Mouse (Mus musculus) forebrain, embryonic 14.5 days (tissue): Measurements from ENCODE around the gene Plin4. TPM values are rescaled to one million over a fixed set of nuclear protein-coding genes. Genes with fewer than 3 reads are reported as not detected.
"Not testable (repeated sequence)": the region's sequence is repeated elsewhere in the genome, so short reads cannot be mapped to it uniquely, and the experiment has no call there.

Experiments
- ATAC-seq: fragments of 200-750 bp; cut with Nextera tagmentation; 2 replicates; pipeline ENCODE4 v1.8.0; 2017; ENCODE audit warnings: mild to moderate bottlenecking, moderate library complexity
- DNase-seq: peaks from one replicate; pipeline ENCODE4 v3.0.0-alpha.2; 2015; ENCODE audit warnings: low spot score
- H3K27ac ChIP-seq: fragments of 300-500 bp; sonication (generic); 2 replicates; pipeline ENCODE4 v1.5.1; 2014; ENCODE audit warnings: low read depth, mild to moderate bottlenecking, control low read depth, low read length, moderate library complexity
- H3K27me3 ChIP-seq: fragments of 300-500 bp; sonication (generic); replicated peaks from 2 replicates; pipeline ENCODE4 v1.6.1; 2014; ENCODE audit warnings: low read length, control low read depth, mixed read lengths; ENCODE audit not compliant: control insufficient read depth, insufficient read depth
- H3K36me3 ChIP-seq: fragments of 300-500 bp; sonication (generic); 2 replicates; pipeline ENCODE4 v1.6.1; 2014; ENCODE audit warnings: low read length, control low read depth; ENCODE audit not compliant: control insufficient read depth, insufficient read depth
- H3K4me1 ChIP-seq: fragments of 300-500 bp; sonication (generic); 2 replicates; pipeline ENCODE4 v1.6.1; 2014; ENCODE audit warnings: antibody characterized with exemption, low read length, control low read depth; ENCODE audit not compliant: control insufficient read depth, insufficient read depth
- H3K4me2 ChIP-seq: fragments of 300-500 bp; sonication (generic); 2 replicates; pipeline ENCODE4 v1.6.1; 2014; ENCODE audit warnings: mild to moderate bottlenecking, control low read depth, low read length
- H3K4me3 ChIP-seq: fragments of 300-500 bp; sonication (generic); 2 replicates; pipeline ENCODE4 v1.5.1; 2014; ENCODE audit warnings: low read depth, low read length, control low read depth
- H3K9ac ChIP-seq: fragments of 300-500 bp; sonication (generic); 2 replicates; pipeline ENCODE4 v1.6.1; 2014; ENCODE audit warnings: mild to moderate bottlenecking, low read length, control low read depth, moderate library complexity
- H3K9me3 ChIP-seq: fragments of 300-500 bp; sonication (generic); replicated peaks from 2 replicates; pipeline ENCODE4 v1.6.1; 2016; ENCODE audit warnings: low read length, control low read depth, mixed read lengths; ENCODE audit not compliant: control insufficient read depth
- WGBS: fragments of 180-500 bp; shearing (Covaris S2); extraction: QIAGEN DNeasy Blood & Tissue Kit; methylation state at CpG from one replicate; pipeline ENCODE4 v1.1.7; 2014; 5-methylcytosine and 5-hydroxymethylcytosine counted together
- polyA plus RNA-seq: library from polyadenylated mRNA; unstranded; fragments of >200 nt; fragmentation: Nextera tagmentation; extraction: Ambion mirVana; gene quantifications from 2 replicates; pipeline ENCODE4 v1.2.1, GENCODE M21; 2014

Gene Plin4
- polyA plus RNA-seq, 1 experiment from 2014 or later, result 0.04 TPM

DNA sequence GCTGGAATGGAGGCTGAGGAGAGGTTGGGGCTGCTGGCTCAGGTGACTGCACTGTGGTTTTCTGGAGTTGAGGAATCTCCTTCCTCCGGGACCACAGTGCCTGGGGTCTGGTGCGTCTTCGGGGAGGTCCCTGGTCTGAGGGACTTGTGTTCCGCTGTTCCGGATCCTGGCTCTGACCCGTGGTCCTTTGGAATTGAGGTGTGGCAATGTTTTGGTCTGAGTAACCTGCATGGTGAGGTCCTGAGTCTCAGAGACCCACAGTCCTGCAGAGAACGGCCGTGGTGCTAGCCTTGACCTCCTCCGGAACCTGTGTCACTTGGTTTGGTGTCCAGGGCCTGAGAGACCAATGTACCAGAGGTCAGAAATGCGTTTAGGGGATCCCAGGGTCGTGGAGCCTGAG lies 29.7 kb downstream of the Plin4 start:
- Histone ChIP-seq H3K27ac (0 out of 2 replicates have a peak overlapping the region, but pooled peaks have one; percentile 21), H3K4me3 (peak overlapping the region; percentile 89), H3K36me3 (peaks cover 23% of the 10 kb centered on the region), H3K27me3 (no peaks in the 10 kb centered on the region), H3K9me3 (no peaks in the 10 kb centered on the region), H3K9ac (peak overlapping the region; percentile 89), H3K4me1 (peaks cover 19% of the 10 kb centered on the region), H3K4me2 (peak overlapping the region; percentile 99)
- no peak for ATAC-seq
- WGBS, result 2% methylated on average over 11 of the region's 11 CpGs
- peak; percentile 8 for DNase-seq

DNA sequence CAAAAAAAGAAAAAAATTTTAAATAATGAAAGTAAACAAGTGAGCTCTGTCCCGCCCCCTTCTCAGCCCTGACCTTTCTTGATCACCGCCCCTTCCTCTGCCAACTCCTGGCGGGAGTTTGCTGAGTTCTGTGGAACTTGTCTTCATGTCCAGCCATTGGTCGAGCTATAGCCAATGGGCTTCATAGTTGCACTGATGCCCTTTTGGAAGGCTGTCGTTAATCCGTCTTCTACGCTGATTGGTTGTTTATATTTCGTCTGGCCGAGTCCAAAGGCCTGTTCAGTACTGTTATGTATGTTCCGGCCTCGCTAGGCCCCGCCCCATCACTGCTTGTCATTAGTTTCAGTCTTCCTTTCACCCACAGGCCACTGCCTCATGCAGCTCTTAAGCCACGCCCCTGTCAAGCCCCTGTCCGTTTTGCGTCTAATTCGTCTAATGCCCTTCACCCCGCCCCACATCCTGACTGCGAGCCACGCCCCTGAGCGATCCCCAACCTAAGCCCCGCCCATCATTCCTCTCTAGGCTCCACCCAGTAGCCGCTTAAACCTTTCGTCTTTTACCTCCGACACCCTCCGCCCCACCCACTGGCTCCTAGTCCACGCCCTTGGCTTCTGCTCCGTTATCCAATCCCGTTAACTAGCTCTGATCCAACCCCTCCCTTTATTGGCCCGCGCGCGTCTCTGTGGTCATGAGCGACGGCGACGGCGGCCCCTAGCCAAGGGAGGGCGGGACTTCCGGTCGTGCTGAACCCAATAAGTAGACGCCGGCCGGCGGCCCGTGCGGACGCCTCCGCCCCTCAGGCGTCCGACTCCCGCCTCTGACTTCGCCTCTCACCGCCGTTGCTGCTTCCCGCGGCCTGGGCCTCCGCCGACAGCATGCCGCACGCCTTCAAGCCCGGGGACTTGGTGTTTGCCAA lies 30.5 kb downstream of the Plin4 start, which contains the start of gene Hdgfl2:
Gene Hdgfl2, plus strand, starts transcription at position 755 of the 916 bp plus-strand sequence.
- Histone ChIP-seq H3K36me3 (peaks cover 18% of the 10 kb centered on the region), H3K4me2 (peak within 1 kb of the TSS; percentile 99), H3K4me3 (peak within 1 kb of the TSS; percentile 89), H3K9ac (peak within 1 kb of the TSS; percentile 89), H3K27ac (0 out of 2 replicates have a peak within 1 kb of the TSS, but pooled peaks have one; percentile 21), H3K27me3 (no peaks in the 10 kb centered on the region), H3K9me3 (no peaks in the 10 kb centered on the region), H3K4me1 (peaks cover 22% of the 10 kb centered on the region)
- WGBS, result under 1% methylated on average over 61 of the region's 61 CpGs
- ATAC-seq (peak; percentile 91), DNase-seq (peak; percentile 100)

DNA sequence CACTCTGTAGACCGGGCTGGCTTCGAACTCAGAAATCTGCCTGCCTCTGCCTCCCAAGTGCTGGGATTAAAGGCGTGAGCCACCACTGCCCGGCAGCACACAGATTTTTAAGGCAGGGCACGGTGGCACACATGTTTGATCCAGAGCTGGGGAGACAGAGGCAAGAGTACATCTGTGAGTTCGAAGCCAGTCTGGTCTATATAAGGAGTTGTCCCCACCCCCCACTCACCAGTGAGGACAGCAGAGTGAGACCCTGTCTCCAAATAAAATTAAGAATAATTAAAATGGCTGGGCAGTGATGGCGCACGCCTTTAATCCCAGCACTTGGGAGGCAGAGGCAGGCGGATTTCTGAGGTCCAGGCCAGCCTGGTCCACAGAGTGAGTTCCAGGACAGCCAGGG lies 31.2 kb downstream of the Plin4 start:
- not testable (repeated sequence) for H3K9ac ChIP-seq, H3K27ac ChIP-seq, ATAC-seq, H3K27me3 ChIP-seq, DNase-seq, H3K9me3 ChIP-seq
- Histone ChIP-seq H3K4me2 (peak overlapping the region; percentile 37), H3K4me3 (peak overlapping the region; percentile 89; the same call in 1 of the 2 replicates), H3K4me1 (peaks cover 27% of the 10 kb centered on the region), H3K36me3 (peaks cover 13% of the 10 kb centered on the region)
- WGBS, result 67% methylated on average over 9 of the region's 9 CpGs

DNA sequence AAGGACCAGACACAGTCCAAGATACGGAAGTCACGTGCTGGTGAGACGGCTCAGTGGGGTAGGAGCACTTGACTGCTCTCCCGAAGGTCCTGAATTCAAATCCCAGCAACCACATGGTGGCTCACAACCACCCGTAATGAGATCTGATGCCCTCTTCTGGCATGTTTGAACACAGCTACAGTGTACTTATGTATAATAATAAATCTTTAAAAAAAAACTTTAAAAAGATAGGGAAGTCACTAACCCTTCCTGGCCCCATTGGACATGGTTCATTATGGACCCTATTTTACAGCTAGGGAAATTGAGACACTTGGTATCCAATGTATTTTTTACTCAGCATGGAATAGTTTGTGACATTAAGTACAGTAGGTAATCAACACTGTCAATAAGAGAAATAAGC lies 32.1 kb downstream of the Plin4 start:
- no peak overlapping the region for H3K4me2 ChIP-seq
- no peaks in the 10 kb centered on the region for H3K27me3 ChIP-seq
- no peak for DNase-seq
- H3K36me3 ChIP-seq, result peaks cover 13% of the 10 kb centered on the region
- no peaks in the 10 kb centered on the region for H3K9me3 ChIP-seq
- H3K9ac ChIP-seq, result no peak overlapping the region
- no peak overlapping the region for H3K27ac ChIP-seq
- H3K4me3 ChIP-seq, result no peak overlapping the region
- peaks cover 27% of the 10 kb centered on the region for H3K4me1 ChIP-seq
- WGBS, result 94% methylated on average over 5 of the region's 5 CpGs
- ATAC-seq, result no peak

DNA sequence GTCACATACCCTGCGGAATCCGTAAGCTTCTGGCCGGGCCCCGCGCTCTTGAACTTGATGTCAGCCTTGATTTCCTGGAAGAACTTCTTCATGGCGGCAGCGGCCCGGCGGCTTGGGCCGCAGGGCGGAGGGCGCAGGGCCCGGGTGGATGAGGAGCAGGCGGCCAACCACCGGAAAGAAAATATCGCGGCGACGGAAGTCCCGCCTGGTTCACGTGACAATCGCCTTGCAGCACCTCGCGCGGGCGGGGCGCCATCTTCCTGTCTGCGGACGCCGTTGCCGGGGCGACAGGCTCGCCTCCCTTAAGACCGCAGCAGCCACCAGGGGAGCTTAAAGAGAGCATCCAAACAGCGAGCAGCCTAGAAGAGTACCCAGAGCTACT lies 34.8 kb downstream of the Plin4 start, which contains the start of gene Ubxn6:
Gene Ubxn6, minus strand, starts transcription at position 202 of the 382 bp plus-strand sequence.
- Histone ChIP-seq H3K4me2 (peak within 1 kb of the TSS; percentile 70), H3K27ac (peak within 1 kb of the TSS; percentile 76), H3K36me3 (peaks cover 36% of the 10 kb centered on the region), H3K27me3 (no peaks in the 10 kb centered on the region), H3K4me3 (peak within 1 kb of the TSS; percentile 47), H3K4me1 (peaks cover 11% of the 10 kb centered on the region), H3K9ac (peak within 1 kb of the TSS; percentile 72), H3K9me3 (no peaks in the 10 kb centered on the region)
- ATAC-seq, result peak; percentile 63
- under 1% methylated on average over 35 of the region's 35 CpGs for WGBS
- peak; percentile 98 for DNase-seq

DNA sequence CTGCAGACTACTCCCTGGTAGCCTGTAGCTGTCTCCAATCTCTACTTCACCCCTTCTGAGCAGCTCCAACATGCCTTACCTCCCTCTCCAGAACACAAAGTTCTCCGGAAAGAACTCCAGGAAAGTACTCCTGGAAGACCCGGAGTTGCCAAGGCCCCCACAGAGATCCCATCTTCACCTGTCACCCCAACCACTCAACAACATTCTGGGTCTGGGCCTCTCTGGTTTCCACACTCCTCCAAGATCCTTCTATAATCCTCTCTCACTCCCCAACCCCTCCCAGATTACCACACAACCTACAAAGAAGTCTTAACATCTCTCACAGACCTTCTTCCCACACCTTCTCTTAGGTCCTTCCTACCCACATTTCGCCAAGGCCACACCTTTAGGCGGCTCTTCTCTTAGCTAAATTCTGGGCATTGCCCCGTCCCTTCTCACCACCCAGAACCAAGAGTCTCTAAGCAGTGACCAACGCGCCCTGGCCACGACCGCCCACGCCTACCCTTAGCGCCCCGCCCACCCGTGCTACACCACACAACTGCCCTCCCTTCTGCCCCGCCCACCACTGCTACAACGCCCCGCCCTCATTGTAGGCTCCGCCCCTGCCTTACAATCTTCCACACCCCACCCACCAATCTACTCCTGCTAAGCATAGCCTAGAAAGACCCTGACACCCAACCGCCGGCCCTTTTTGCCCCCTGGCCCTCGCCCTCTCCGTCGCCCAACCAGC lies 35.3 kb downstream of the Plin4 start:
- DNase-seq (peak; percentile 71), ATAC-seq (peak; percentile 4)
- H3K27ac ChIP-seq, result peak overlapping the region; percentile 76
- H3K9me3 ChIP-seq, result no peaks in the 10 kb centered on the region
- 11% methylated on average over 22 of the region's 22 CpGs for WGBS
- H3K4me1 ChIP-seq, result peaks cover 11% of the 10 kb centered on the region
- H3K4me3 ChIP-seq, result peak overlapping the region; percentile 47
- peaks cover 41% of the 10 kb centered on the region for H3K36me3 ChIP-seq
- H3K4me2 ChIP-seq, result peak overlapping the region; percentile 70
- no peaks in the 10 kb centered on the region for H3K27me3 ChIP-seq
- H3K9ac ChIP-seq, result peak overlapping the region; percentile 72

DNA sequence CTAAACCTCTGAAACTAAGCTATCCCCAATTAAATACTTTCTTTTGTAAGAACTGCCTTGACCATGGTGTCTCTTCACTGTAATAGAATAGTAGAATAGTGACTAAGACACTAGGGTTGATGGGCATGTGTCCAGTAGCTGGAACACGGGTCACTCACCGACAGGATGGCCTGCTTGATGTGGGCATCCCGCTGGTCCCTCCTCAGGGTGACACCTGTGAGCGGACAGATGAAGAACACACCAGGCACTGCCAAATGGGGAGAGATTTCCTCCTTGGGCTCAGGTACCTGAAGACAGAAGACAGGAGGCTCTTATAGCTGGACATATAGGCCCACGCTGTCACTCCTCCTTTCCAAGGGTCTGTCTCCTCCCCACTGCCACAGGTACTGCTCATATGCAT lies 37.4 kb downstream of the Plin4 start:
- no peaks in the 10 kb centered on the region for H3K9me3 ChIP-seq
- no peak for DNase-seq
- 94% methylated on average over 5 of the region's 5 CpGs for WGBS
- H3K4me1 ChIP-seq, result peaks cover 11% of the 10 kb centered on the region
- H3K27ac ChIP-seq, result no peak overlapping the region
- H3K4me3 ChIP-seq, result no peak overlapping the region
- H3K36me3 ChIP-seq, result peaks cover 61% of the 10 kb centered on the region
- H3K27me3 ChIP-seq, result no peaks in the 10 kb centered on the region
- no peak overlapping the region for H3K9ac ChIP-seq
- H3K4me2 ChIP-seq, result no peak overlapping the region
- ATAC-seq, result no peak

DNA sequence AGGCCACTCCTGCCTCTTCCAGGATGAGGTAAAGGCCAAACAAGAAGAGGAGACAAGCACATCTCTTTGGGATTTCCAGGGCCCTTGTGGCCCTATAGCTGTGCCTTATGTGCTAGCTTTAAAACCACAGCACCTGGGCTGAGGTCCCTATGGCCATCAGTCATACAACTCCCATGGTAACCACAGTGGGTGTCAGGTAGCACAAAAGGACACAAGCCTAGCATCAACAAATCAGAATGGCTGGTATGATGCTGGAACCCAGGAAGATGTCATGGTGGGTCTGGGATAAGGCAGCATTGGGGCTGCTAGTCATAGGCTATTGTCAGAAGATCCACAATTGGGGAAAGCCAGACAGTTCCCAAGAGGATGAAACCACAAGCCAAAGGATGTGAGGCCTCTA lies 38.5 kb downstream of the Plin4 start:
- Histone ChIP-seq H3K9ac (no peak overlapping the region), H3K4me1 (peaks cover 11% of the 10 kb centered on the region), H3K9me3 (no peaks in the 10 kb centered on the region), H3K4me3 (no peak overlapping the region), H3K27me3 (no peaks in the 10 kb centered on the region), H3K27ac (no peak overlapping the region), H3K4me2 (no peak overlapping the region), H3K36me3 (peaks cover 72% of the 10 kb centered on the region)
- ATAC-seq (no peak), DNase-seq (no peak)
